Mouse (Mus musculus) layer of hippocampus, adult 8-10 months (tissue): ENCODE measurements around the gene Cdh23. TPM values are rescaled to one million over a fixed set of nuclear protein-coding genes. Genes with fewer than 3 reads are reported as not detected.

Source experiments
- DNase-seq, 2 experiments: peaks; one replicate each; pipeline ENCODE4 v3.0.0; 2022; ENCODE audit warnings: low spot score in 2 of 2
- total RNA-seq, 4 experiments: library from RNA; stranded (reverse); gene quantifications; 2 replicates each; pipeline ENCODE4 v1.2.4; 2022

The Cdh23 gene
- total RNA-seq, 4 experiments from 2014 or later, result 3.5 to 5.6 (median 4.0) TPM

- DNase-seq, result no peak
Measured at GRCm38 (mm10) chr10:60263351-60263750, 432.9 kb downstream of the Cdh23 start.

- DNase-seq, result peak; percentile 78 to 81
Measured at GRCm38 (mm10) chr10:60262386-60262785, 433.9 kb downstream of the Cdh23 start.

GRCm38 (mm10) chr10:60261530-60261929 is 434.8 kb downstream of the Cdh23 start:
- DNase-seq, result no peak

- no peak for DNase-seq
Measured at GRCm38 (mm10) chr10:60260557-60261294, 435.6 kb downstream of the Cdh23 start.

- no peak for DNase-seq
Measured at GRCm38 (mm10) chr10:60257261-60257825, 438.9 kb downstream of the Cdh23 start.

- no peak for DNase-seq
Measured at GRCm38 (mm10) chr10:60256088-60256487, 440.2 kb downstream of the Cdh23 start.

Other genes with a start within 250 kb of the Cdh23 start
- gene Slc29a3, start 56.3 kb upstream of the Cdh23 start, total RNA-seq, result 10 to 100 TPM; 13.9 to 22.5 (median 17.9) TPM
- gene Unc5b, start 135.1 kb upstream of the Cdh23 start, total RNA-seq, result 10 to 100 TPM; 12.9 to 16.4 (median 15.0) TPM